Mouse (Mus musculus): ENCODE results near the gene Wfdc21. TPM values are rescaled to one million over a fixed set of nuclear protein-coding genes. Genes with fewer than 3 reads are reported as not detected.

The Wfdc21 gene
- total RNA-seq (2014; rRNA removed), result not detected in 2 replicates
- polyA plus RNA-seq (2015; fragmentation: Nextera tagmentation; extraction: Ambion mirVana), result 0.89 TPM in 1 of 2 replicates, not detected in the other

DNA sequence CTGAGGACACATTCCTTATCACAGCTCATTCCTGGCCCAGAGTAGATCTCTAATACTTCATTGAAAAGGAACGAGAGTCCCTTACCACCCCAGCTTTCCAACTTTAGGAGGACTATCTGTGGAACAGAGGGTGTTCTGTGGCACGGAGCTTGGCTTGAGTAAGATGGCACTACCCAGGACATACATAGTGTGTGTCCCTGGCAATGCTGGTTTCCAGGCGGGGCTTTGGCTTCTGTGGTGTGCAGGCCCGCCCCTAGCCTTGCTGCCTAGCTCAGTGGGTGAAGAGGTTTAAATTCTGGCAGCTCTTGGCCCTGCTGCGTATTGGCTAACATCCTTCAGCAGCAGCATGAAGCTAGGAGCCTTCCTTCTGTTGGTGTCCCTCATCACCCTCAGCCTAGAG, at the start of gene Wfdc21:
Gene Wfdc21, plus strand, starts transcription at position 260 of the 400 bp plus-strand sequence.
- ATAC-seq (no peak), DNase-seq (no peak)
- no peak within 1 kb of the TSS for H3K27ac ChIP-seq (ENCODE audit: low read depth, low read length)
- H3K4me1 ChIP-seq (ENCODE audit: insufficient read depth), result no peaks in the 10 kb centered on the region
- WGBS, result 75% methylated on average over 5 of the region's 5 CpGs
- H3K4me2 ChIP-seq (ENCODE audit: low read depth), result no peak within 1 kb of the TSS
- H3K4me3 ChIP-seq (ENCODE audit: low read depth, low read length), result no peak within 1 kb of the TSS
- H3K9me3 ChIP-seq (ENCODE audit: low read length), result no peaks in the 10 kb centered on the region
- H3K36me3 ChIP-seq (ENCODE audit: insufficient read depth), result no peaks in the 10 kb centered on the region
- no peak for TF ChIP-seq CTCF (IDR thresholded peaks at IDR 0.05; ENCODE audit: low read depth)
- peaks cover 15% of the 10 kb centered on the region for H3K27me3 ChIP-seq (ENCODE audit: insufficient read depth, low read length)
- H3K9ac ChIP-seq, result no peak within 1 kb of the TSS

- DNase-seq, result no peak
- H3K4me2 ChIP-seq (ENCODE audit: low read depth), result no peak within 1 kb of the TSS
- H3K36me3 ChIP-seq (ENCODE audit: insufficient read depth), result no peaks in the 10 kb centered on the region
- no peaks in the 10 kb centered on the region for H3K9me3 ChIP-seq (ENCODE audit: low read length)
- 67% methylated on average over 1 of the region's 1 CpGs for WGBS
- no peak for TF ChIP-seq CTCF (IDR thresholded peaks at IDR 0.05; ENCODE audit: low read depth)
- no peak within 1 kb of the TSS for H3K4me3 ChIP-seq (ENCODE audit: low read depth, low read length)
- no peak for ATAC-seq
- H3K27me3 ChIP-seq (ENCODE audit: insufficient read depth, low read length), result no peaks in the 10 kb centered on the region
- no peak within 1 kb of the TSS for H3K27ac ChIP-seq (ENCODE audit: low read depth, low read length)
- no peak within 1 kb of the TSS for H3K9ac ChIP-seq
- no peaks in the 10 kb centered on the region for H3K4me1 ChIP-seq (ENCODE audit: insufficient read depth)
Measured at GRCm38 (mm10) chr11:83703705-83704104, 43.0 kb upstream of the Wfdc21 start, which contains the start of gene Wfdc17. Gene Wfdc17, plus strand, starts transcription at chr11:83703991.

DNA sequence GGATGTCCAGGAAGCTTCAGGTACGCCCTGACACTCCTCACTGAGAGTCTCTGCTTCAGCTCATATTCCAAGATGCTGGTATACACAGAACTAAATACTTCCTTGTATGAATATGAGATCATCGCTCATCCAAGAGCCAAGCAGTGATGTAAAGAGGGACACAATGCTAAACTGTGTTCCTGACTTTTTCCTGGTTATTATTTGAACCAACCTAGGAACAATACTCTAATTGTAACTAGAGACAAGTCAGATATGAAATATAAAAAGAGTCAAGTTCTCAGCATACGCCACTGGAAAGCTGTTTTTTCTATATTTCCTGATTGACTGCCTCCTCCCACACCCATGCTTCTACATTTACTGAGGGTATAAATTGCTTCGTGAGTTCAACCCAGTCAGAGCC, 38.0 kb upstream of the Wfdc21 start, which contains the start of gene Wfdc18:
Gene Wfdc18, plus strand, starts transcription at position 301 of the 400 bp plus-strand sequence.
- 74% methylated on average over 4 of the region's 4 CpGs for WGBS

GRCm38 (mm10) chr11:83709683-83710082, 37.1 kb upstream of the Wfdc21 start:
- Histone ChIP-seq H3K27ac (ENCODE audit: low read depth, low read length) (no peak overlapping the region), H3K36me3 (ENCODE audit: insufficient read depth) (no peaks in the 10 kb centered on the region), H3K27me3 (ENCODE audit: insufficient read depth, low read length) (no peaks in the 10 kb centered on the region), H3K9me3 (ENCODE audit: low read length) (no peaks in the 10 kb centered on the region), H3K4me2 (ENCODE audit: low read depth) (no peak overlapping the region), H3K4me1 (ENCODE audit: insufficient read depth) (no peaks in the 10 kb centered on the region), H3K9ac (no peak overlapping the region), H3K4me3 (ENCODE audit: low read depth, low read length) (no peak overlapping the region)
- WGBS, result 93% methylated on average over 5 of the region's 5 CpGs
- no peak for ATAC-seq
- TF ChIP-seq CTCF (IDR thresholded peaks at IDR 0.05; ENCODE audit: low read depth), result no peak
- DNase-seq, result no peak

More for the DNA sequence above, 38.0 kb upstream of the Wfdc21 start, which contains the start of gene Wfdc18:
- H3K27ac ChIP-seq (ENCODE audit: low read depth, low read length), result no peak within 1 kb of the TSS
- H3K36me3 ChIP-seq (ENCODE audit: insufficient read depth), result no peaks in the 10 kb centered on the region
- H3K9me3 ChIP-seq (ENCODE audit: low read length), result no peaks in the 10 kb centered on the region
- H3K27me3 ChIP-seq (ENCODE audit: insufficient read depth, low read length), result no peaks in the 10 kb centered on the region
- ATAC-seq (no peak), DNase-seq (no peak)
- no peak for TF ChIP-seq CTCF (IDR thresholded peaks at IDR 0.05; ENCODE audit: low read depth)
- H3K4me3 ChIP-seq (ENCODE audit: low read depth, low read length), result no peak within 1 kb of the TSS
- H3K9ac ChIP-seq, result no peak within 1 kb of the TSS
- H3K4me2 ChIP-seq (ENCODE audit: low read depth), result no peak within 1 kb of the TSS
- H3K4me1 ChIP-seq (ENCODE audit: insufficient read depth), result no peaks in the 10 kb centered on the region

DNA sequence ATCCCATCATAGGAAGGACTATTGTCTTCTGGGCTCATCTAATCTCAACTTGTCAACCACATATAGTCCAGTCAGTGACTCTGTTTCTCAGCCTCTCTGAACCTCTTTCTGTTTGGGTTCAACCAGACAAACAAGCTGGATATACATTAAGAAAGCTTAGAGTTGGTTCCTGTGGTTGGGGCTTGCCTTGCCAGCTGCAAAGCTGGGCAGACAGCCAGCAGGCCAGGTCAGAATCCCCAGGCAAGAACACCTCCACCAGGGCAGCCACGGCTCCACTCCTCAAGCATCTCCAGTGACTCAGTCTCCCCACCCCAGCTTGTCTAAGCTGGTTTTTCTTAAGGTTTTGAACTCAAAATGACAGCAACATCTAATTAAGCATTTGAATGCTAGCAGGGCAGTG, 34.1 kb upstream of the Wfdc21 start:
- WGBS, result 71% methylated on average over 1 of the region's 1 CpGs
- H3K4me1 ChIP-seq (ENCODE audit: insufficient read depth), result no peaks in the 10 kb centered on the region
- no peak overlapping the region for H3K4me2 ChIP-seq (ENCODE audit: low read depth)
- no peak for DNase-seq
- ATAC-seq, result no peak
- H3K36me3 ChIP-seq (ENCODE audit: insufficient read depth), result no peaks in the 10 kb centered on the region
- no peak overlapping the region for H3K9ac ChIP-seq
- no peak for TF ChIP-seq CTCF (IDR thresholded peaks at IDR 0.05; ENCODE audit: low read depth)
- H3K9me3 ChIP-seq (ENCODE audit: low read length), result no peaks in the 10 kb centered on the region
- H3K4me3 ChIP-seq (ENCODE audit: low read depth, low read length), result no peak overlapping the region
- no peaks in the 10 kb centered on the region for H3K27me3 ChIP-seq (ENCODE audit: insufficient read depth, low read length)
- no peak overlapping the region for H3K27ac ChIP-seq (ENCODE audit: low read depth, low read length)

DNA sequence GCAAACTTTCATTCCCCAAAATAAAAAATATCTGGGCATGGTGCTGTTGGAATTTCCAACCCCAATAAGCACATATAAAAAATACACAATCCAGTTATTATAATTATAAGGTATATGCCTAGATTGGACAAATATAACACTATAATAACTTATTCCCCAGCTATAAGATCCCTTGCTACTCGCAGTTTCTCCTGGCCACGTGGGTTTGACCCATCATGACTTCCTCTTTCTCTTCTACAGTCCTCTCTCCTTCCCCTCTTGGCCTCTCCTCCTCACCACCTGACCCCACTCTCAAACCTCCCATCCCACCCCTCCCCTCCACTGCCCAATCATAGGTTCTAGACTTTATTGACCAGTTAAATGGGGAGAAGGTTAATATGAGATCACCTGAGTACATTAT, 32.8 kb upstream of the Wfdc21 start:
- Histone ChIP-seq H3K9me3 (ENCODE audit: low read length) (no peaks in the 10 kb centered on the region), H3K4me3 (ENCODE audit: low read depth, low read length) (no peak overlapping the region), H3K4me2 (ENCODE audit: low read depth) (no peak overlapping the region), H3K36me3 (ENCODE audit: insufficient read depth) (no peaks in the 10 kb centered on the region), H3K9ac (no peak overlapping the region), H3K4me1 (ENCODE audit: insufficient read depth) (no peaks in the 10 kb centered on the region), H3K27me3 (ENCODE audit: insufficient read depth, low read length) (no peaks in the 10 kb centered on the region), H3K27ac (ENCODE audit: low read depth, low read length) (no peak overlapping the region)
- ATAC-seq (no peak), DNase-seq (no peak)
- no peak for TF ChIP-seq CTCF (IDR thresholded peaks at IDR 0.05; ENCODE audit: low read depth)
- WGBS, result 87% methylated on average over 2 of the region's 2 CpGs

DNA sequence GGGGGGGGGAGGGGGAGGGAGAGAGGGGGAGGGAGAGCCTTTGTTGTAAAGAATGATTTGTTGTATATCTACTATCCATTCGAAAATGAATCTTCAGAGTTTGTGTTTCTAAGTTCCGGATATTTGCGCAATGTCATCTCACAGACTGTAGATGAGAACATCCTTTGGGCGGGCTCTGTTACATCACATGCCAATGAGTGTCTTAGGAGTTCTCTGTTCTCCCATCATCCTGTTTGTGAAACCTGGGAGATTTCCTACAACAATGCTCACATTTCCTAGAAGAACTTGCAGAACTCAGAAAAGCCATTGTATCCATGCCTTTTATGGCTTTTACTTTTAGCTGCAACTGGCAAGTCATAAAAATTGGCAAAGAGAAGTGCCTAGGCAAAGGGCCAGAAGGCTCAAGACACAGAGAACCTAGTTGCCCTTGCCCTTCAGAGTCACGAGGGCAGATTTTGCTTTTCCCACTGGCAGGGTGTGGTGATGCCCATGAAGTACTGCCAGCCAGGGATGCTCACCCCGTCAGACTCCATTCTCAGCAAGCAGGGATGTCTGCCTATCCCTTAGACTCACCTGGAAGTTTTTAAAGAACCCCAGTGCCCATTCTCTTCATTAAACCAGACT, 29.6 kb upstream of the Wfdc21 start:
- H3K4me2 ChIP-seq (ENCODE audit: low read depth), result no peak overlapping the region
- no peak for ATAC-seq
- H3K27ac ChIP-seq (ENCODE audit: low read depth, low read length), result no peak overlapping the region
- TF ChIP-seq CTCF (IDR thresholded peaks at IDR 0.05; ENCODE audit: low read depth), result no peak
- no peak overlapping the region for H3K9ac ChIP-seq
- no peaks in the 10 kb centered on the region for H3K9me3 ChIP-seq (ENCODE audit: low read length)
- no peak for DNase-seq
- H3K27me3 ChIP-seq (ENCODE audit: insufficient read depth, low read length), result no peaks in the 10 kb centered on the region
- H3K36me3 ChIP-seq (ENCODE audit: insufficient read depth), result no peaks in the 10 kb centered on the region
- H3K4me1 ChIP-seq (ENCODE audit: insufficient read depth), result no peaks in the 10 kb centered on the region
- no peak overlapping the region for H3K4me3 ChIP-seq (ENCODE audit: low read depth, low read length)
- 87% methylated on average over 6 of the region's 6 CpGs for WGBS
